Mouse (Mus musculus): Measurements from ENCODE around the gene Sh3kbp1. TPM values are rescaled to one million over a fixed set of nuclear protein-coding genes. Genes with fewer than 3 reads are reported as not detected.

The Sh3kbp1 gene
- polyA plus RNA-seq, 1 experiment from 2014 or later, result 47.8 TPM

DNA sequence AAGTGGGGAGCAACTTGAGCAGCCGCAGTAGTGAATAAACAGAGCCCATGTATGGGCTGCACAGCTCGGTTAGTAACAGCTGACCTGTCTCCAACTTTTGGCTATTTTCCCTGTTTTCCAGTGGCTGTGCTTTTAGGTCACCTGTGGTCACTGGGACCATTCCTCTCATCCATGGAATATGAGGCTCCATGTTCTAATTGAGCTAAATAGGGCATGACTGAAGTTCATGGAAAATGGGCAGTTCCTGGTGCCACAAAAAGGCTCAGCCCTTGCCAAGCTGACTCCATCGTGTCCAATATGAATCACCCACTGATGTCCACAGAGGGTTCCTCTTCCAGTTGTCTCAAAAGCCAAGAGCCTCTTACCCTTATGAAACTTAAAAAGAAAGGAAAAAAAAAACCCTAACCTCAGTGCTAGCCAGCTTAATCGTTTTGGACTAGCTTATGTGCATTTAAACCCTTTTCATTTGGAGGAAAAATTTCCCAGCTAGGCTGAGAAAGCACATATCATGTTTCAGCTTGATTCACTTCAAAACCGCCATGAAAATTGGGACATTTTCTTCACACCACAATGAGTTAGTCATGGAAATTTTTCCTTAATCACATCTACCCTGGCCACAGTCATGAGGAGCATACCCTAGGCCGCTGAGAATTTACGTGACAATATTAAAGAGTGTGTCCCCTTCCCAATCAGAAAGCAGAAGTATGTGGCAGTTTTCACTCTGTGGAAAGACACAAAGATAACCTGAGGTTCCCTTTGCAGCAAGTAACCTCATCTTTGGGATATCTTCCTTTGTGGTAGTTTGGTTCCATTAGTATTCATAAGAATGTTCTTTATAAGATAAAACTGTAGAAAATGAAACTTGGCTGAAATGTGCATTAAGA lies 326.7 kb downstream of the Sh3kbp1 start:
- 61% methylated on average over 7 of the region's 7 CpGs for WGBS
- ATAC-seq (ENCODE audit: low read depth), result 0 out of 2 replicates have a peak, but pooled peaks have one; percentile 57
- Histone ChIP-seq H3K27me3 (replicated peaks; ENCODE audit: control insufficient read depth, insufficient read depth, low read length) (peaks cover 19% of the 10 kb centered on the region; the same call in 1 of the 2 replicates), H3K27ac (replicated peaks; ENCODE audit: low read depth, low read length) (no peak overlapping the region), H3K9ac (ENCODE audit: low read depth, low read length) (no peak overlapping the region), H3K9me3 (ENCODE audit: control insufficient read depth, low read length) (no peaks in the 10 kb centered on the region), H3K36me3 (ENCODE audit: control insufficient read depth, insufficient read depth, low read length) (no peaks in the 10 kb centered on the region), H3K4me2 (ENCODE audit: low read depth, low read length) (no peak overlapping the region), H3K4me3 (ENCODE audit: low read depth, low read length) (no peak overlapping the region), H3K4me1 (ENCODE audit: control insufficient read depth, insufficient read depth, low read length) (no peaks in the 10 kb centered on the region)
- peak; percentile 63 for DNase-seq (ENCODE audit: low spot score)

DNA sequence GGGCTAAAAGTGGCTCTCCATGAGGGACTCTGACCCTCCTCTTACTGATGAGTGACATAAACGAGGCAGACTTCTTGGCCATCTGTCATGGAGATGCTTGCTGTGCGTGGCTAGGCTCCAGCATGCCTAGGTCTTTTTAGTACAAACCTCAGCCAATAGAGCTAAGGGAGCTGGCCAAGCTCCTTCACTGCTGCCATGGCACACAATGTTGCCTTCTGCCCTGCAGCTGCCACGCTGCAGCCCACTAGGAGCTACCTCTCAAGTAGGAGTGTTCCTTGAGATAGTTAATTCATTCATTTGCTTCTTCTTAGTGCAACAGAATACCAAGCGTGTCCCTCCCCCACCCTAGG lies 327.3 kb downstream of the Sh3kbp1 start:
- Histone ChIP-seq H3K9ac (ENCODE audit: low read depth, low read length) (no peak overlapping the region), H3K9me3 (ENCODE audit: control insufficient read depth, low read length) (no peaks in the 10 kb centered on the region), H3K4me2 (ENCODE audit: low read depth, low read length) (no peak overlapping the region), H3K27me3 (replicated peaks; ENCODE audit: control insufficient read depth, insufficient read depth, low read length) (peaks cover 19% of the 10 kb centered on the region; the same call in 1 of the 2 replicates), H3K4me1 (ENCODE audit: control insufficient read depth, insufficient read depth, low read length) (no peaks in the 10 kb centered on the region), H3K27ac (replicated peaks; ENCODE audit: low read depth, low read length) (no peak overlapping the region), H3K4me3 (ENCODE audit: low read depth, low read length) (no peak overlapping the region), H3K36me3 (ENCODE audit: control insufficient read depth, insufficient read depth, low read length) (no peaks in the 10 kb centered on the region)
- peak; percentile 29 for DNase-seq (ENCODE audit: low spot score)
- no peak for ATAC-seq (ENCODE audit: low read depth)
- 65% methylated on average over 4 of the region's 4 CpGs for WGBS

DNA sequence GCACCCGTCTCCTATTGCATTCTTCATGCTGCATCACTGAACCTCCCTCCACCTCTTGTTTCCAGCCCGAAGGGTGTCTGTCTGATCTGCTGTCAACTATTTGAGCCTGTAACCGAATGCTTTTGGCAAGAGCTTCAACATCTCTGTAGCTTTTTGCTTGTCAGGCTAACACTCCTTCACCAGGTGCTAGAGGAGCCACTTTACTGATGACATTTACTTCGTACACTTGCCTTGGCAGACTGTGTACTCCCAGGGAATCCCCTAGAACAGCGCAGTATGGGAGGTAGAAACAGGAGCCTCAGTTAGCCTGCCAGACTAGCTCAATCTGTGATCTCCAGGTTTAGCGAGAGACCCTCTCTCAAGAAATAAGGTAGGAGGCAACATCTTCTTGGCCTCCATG lies 328.4 kb downstream of the Sh3kbp1 start:
- no peaks in the 10 kb centered on the region for H3K36me3 ChIP-seq (ENCODE audit: control insufficient read depth, insufficient read depth, low read length)
- H3K4me2 ChIP-seq (ENCODE audit: low read depth, low read length), result no peak overlapping the region
- H3K27ac ChIP-seq (replicated peaks; ENCODE audit: low read depth, low read length), result no peak overlapping the region
- no peak overlapping the region for H3K9ac ChIP-seq (ENCODE audit: low read depth, low read length)
- H3K27me3 ChIP-seq (replicated peaks; ENCODE audit: control insufficient read depth, insufficient read depth, low read length), result peaks cover 17% of the 10 kb centered on the region
- H3K9me3 ChIP-seq (ENCODE audit: control insufficient read depth, low read length), result no peaks in the 10 kb centered on the region
- H3K4me1 ChIP-seq (ENCODE audit: control insufficient read depth, insufficient read depth, low read length), result no peaks in the 10 kb centered on the region
- ATAC-seq (ENCODE audit: low read depth) (no peak), DNase-seq (ENCODE audit: low spot score) (no peak)
- 80% methylated on average over 6 of the region's 6 CpGs for WGBS
- no peak overlapping the region for H3K4me3 ChIP-seq (ENCODE audit: low read depth, low read length)

DNA sequence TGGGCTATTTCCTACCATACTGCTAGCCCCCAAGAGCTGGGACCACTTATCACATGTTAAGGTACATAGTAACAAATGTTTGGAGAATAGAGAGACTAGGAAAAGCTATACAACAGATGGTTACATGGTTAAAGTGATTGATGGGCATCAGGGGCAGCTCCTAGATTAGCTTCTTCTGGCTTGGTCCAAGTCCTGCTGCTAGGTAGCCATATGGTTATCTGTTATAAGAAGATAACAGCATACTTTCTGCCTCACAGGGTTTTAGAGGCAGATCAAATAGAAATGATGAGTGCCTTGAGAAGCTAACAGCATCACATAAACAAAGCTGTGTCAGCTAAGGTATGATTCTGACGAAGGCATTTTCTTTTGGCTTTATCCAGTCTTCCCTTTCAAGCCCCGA lies 334.3 kb downstream of the Sh3kbp1 start:
- Histone ChIP-seq H3K36me3 (ENCODE audit: control insufficient read depth, insufficient read depth, low read length) (no peaks in the 10 kb centered on the region), H3K27me3 (replicated peaks; ENCODE audit: control insufficient read depth, insufficient read depth, low read length) (peaks cover 18% of the 10 kb centered on the region; the same call in 1 of the 2 replicates), H3K27ac (replicated peaks; ENCODE audit: low read depth, low read length) (no peak overlapping the region), H3K4me3 (ENCODE audit: low read depth, low read length) (no peak overlapping the region), H3K9me3 (ENCODE audit: control insufficient read depth, low read length) (no peaks in the 10 kb centered on the region), H3K4me2 (ENCODE audit: low read depth, low read length) (no peak overlapping the region), H3K4me1 (ENCODE audit: control insufficient read depth, insufficient read depth, low read length) (no peaks in the 10 kb centered on the region), H3K9ac (ENCODE audit: low read depth, low read length) (no peak overlapping the region)
- WGBS, result 91% methylated on average over 2 of the region's 2 CpGs
- no peak for ATAC-seq (ENCODE audit: low read depth)
- DNase-seq (ENCODE audit: low spot score), result no peak

DNA sequence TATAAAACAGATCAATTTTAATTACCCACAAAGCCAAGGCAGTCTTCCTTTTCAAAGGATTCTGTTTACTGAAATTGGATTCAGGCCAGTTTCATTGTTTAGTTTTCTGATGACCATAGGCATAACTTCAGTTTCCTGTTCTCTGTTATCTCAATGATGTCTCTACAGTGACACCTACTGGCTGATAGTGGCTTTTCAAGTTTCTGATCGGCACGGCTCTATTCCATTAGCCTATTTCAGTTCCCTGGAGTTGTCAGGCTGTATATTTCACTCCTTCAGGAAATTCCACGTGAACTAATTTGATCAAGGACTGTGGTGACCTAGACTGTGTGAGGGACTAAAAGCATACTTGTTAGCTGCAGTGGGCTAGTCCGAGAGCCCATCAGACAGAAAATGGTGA lies 336.2 kb downstream of the Sh3kbp1 start:
- H3K4me1 ChIP-seq (ENCODE audit: control insufficient read depth, insufficient read depth, low read length), result no peaks in the 10 kb centered on the region
- no peaks in the 10 kb centered on the region for H3K9me3 ChIP-seq (ENCODE audit: control insufficient read depth, low read length)
- peaks cover 11% of the 10 kb centered on the region; the same call in 1 of the 2 replicates for H3K27me3 ChIP-seq (replicated peaks; ENCODE audit: control insufficient read depth, insufficient read depth, low read length)
- H3K4me3 ChIP-seq (ENCODE audit: low read depth, low read length), result no peak overlapping the region
- no peak overlapping the region for H3K27ac ChIP-seq (replicated peaks; ENCODE audit: low read depth, low read length)
- ATAC-seq (ENCODE audit: low read depth) (peak; percentile 74; the same call in 1 of the 2 replicates), DNase-seq (ENCODE audit: low spot score) (peak; percentile 81)
- 23% methylated on average over 4 of the region's 4 CpGs for WGBS
- no peak overlapping the region for H3K4me2 ChIP-seq (ENCODE audit: low read depth, low read length)
- no peak overlapping the region for H3K9ac ChIP-seq (ENCODE audit: low read depth, low read length)
- no peaks in the 10 kb centered on the region for H3K36me3 ChIP-seq (ENCODE audit: control insufficient read depth, insufficient read depth, low read length)

DNA sequence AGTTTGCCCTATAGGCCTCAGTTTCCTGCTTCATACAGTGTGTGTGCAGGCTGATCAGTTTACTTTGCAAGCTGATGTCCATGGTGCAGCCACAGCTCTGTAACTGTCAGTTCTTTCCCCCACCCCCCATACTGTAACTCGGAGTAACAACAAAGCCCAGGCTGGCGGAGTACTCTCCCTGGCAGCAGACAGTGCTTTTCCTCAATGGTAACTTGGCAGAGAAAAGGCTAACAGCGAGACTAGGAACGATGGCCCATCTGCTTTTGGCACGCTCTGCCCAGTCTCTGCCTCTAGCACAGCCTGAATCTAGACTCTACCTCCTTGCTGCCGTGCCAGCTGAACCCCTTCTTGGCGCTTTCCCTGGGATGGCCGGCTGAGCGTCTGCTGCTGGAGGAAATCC lies 336.9 kb downstream of the Sh3kbp1 start:
- Histone ChIP-seq H3K4me1 (ENCODE audit: control insufficient read depth, insufficient read depth, low read length) (no peaks in the 10 kb centered on the region), H3K4me3 (ENCODE audit: low read depth, low read length) (no peak overlapping the region), H3K4me2 (ENCODE audit: low read depth, low read length) (no peak overlapping the region), H3K9ac (ENCODE audit: low read depth, low read length) (no peak overlapping the region), H3K27me3 (replicated peaks; ENCODE audit: control insufficient read depth, insufficient read depth, low read length) (peaks cover 11% of the 10 kb centered on the region; the same call in 1 of the 2 replicates), H3K36me3 (ENCODE audit: control insufficient read depth, insufficient read depth, low read length) (no peaks in the 10 kb centered on the region), H3K27ac (replicated peaks; ENCODE audit: low read depth, low read length) (no peak overlapping the region), H3K9me3 (ENCODE audit: control insufficient read depth, low read length) (no peaks in the 10 kb centered on the region)
- ATAC-seq (ENCODE audit: low read depth), result no peak
- no peak for DNase-seq (ENCODE audit: low spot score)
- WGBS, result 90% methylated on average over 9 of the region's 9 CpGs

DNA sequence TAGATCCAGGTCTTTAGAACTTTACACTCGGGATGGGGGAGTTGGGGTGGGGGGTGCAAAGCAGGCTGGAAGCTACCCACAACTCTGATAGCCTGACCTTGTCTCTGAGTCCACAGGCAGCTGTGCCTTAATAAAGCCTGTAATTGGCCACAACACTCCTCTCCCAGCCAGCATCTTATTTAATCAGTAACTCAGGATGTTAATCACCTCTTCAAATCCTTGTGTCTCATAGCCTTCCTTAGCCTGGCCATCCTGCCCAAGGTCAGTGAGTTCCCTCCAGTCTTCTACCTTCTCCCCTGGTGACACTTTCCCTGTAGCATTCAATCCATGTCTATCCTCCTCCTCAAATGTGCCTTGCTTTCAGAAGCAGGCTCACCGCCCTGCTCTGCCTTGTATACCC lies 342.0 kb downstream of the Sh3kbp1 start:
- Histone ChIP-seq H3K4me3 (ENCODE audit: low read depth, low read length) (no peak overlapping the region), H3K27me3 (replicated peaks; ENCODE audit: control insufficient read depth, insufficient read depth, low read length) (peaks cover 6% of the 10 kb centered on the region), H3K9me3 (ENCODE audit: control insufficient read depth, low read length) (no peaks in the 10 kb centered on the region), H3K9ac (ENCODE audit: low read depth, low read length) (no peak overlapping the region), H3K4me2 (ENCODE audit: low read depth, low read length) (no peak overlapping the region), H3K36me3 (ENCODE audit: control insufficient read depth, insufficient read depth, low read length) (no peaks in the 10 kb centered on the region), H3K4me1 (ENCODE audit: control insufficient read depth, insufficient read depth, low read length) (no peaks in the 10 kb centered on the region), H3K27ac (replicated peaks; ENCODE audit: low read depth, low read length) (no peak overlapping the region)
- no peak for ATAC-seq (ENCODE audit: low read depth)
- whole genome bisulfite sequencing, result 82% methylated on average over 2 of the region's 2 CpGs
- DNase-seq (ENCODE audit: low spot score), result no peak

DNA sequence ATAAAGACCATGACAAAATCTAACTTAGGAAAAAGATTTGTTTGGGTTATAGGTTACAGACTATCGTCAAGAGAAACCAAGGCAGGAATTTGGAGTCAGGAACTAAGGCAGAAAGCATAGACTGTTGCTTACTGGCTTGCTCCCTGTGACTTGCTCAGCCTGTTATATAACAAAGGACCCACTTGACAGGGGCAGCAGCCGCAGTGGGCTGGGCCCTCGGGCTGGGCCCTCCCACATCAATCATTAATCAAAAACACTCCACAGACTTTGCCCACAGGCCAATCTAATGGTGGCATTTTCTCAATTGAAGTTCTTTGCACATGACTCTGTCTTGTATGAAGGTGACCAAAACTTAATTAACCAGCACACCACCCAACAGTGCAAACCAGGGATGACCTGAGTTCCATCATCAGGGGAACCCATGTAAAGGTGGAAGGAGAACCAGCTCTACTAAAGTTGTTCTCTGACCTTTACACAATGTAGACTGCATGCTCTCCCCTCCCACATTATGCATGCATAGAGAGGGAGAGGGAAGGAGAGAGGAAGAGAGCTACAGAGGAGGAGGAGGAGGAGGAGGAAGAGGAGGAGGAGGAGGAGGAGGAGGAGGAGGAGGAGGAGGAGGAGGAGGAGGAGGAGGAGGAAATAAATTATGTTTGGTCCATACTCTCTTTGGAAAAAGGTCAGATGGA lies 344.2 kb downstream of the Sh3kbp1 start:
- Histone ChIP-seq H3K27me3 (replicated peaks; ENCODE audit: control insufficient read depth, insufficient read depth, low read length) (peaks cover 7% of the 10 kb centered on the region), H3K4me3 (ENCODE audit: low read depth, low read length) (no peak overlapping the region), H3K27ac (replicated peaks; ENCODE audit: low read depth, low read length) (no peak overlapping the region), H3K4me1 (ENCODE audit: control insufficient read depth, insufficient read depth, low read length) (no peaks in the 10 kb centered on the region), H3K9ac (ENCODE audit: low read depth, low read length) (no peak overlapping the region), H3K36me3 (ENCODE audit: control insufficient read depth, insufficient read depth, low read length) (no peaks in the 10 kb centered on the region), H3K9me3 (ENCODE audit: control insufficient read depth, low read length) (no peaks in the 10 kb centered on the region), H3K4me2 (ENCODE audit: low read depth, low read length) (no peak overlapping the region)
- DNase-seq (ENCODE audit: low spot score) (no peak), ATAC-seq (ENCODE audit: low read depth) (no peak)
- WGBS, result 50% methylated on average over 3 of the region's 3 CpGs
